In the genomic region with DNA sequence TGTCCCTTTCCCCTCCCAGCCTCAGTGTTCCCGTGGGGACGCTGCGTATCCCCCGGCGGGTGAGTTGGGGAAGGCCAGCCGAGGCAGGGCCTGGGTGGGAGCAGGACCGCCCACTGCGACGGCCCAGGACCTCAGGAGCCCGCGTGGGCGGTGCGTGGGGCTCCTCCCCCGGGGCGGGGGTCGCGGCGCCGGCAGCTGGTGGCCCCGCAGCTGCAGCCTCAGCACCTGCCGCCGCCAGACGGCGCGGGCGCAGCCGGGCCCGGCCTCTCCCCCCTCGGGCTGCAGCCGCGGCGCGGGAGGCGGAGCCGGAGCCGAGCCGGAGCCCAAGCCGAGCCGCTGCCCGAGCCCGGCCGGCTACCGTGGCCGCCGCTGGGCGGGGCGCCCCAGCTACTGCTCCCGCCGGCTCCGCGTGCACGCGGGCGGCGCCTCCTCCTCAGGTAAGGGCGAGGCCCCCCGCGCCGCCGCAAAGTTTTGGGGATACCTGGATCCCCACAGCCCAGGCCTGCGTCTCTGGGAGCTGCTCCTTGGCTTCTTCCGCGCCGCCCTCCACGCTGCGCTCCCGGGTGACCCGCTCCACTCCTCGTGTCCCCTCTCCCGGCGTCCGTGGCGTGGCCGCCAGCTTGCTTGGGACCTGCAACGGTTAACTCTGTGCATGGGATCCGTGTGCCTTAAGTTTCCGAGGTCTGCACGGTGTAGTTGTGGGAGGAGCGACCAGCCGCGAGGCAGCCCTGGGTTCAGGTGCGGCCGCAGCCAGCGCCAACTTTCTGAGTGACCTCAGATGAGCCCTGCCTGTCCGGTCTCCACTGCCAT, we compare ENCODE assay signal across 7 mouse cellular contexts. TPM values are rescaled to one million over a fixed set of nuclear protein-coding genes. Genes with fewer than 3 reads are reported as not detected.
DNase-seq lines count a peak whose midpoint lies in the region; TF ChIP-seq lines count a peak whose summit lies in the region.

A gene (plus strand): TSS at position 355 of the 810 bp plus-strand sequence.

- no peak within 1 kb of the TSS for H3K27ac ChIP-seq in bone marrow macrophage, adult 2 months (ENCODE audit: insufficient read depth, low read depth, low read length)
- peak within 1 kb of the TSS; percentile 59 for H3K27ac ChIP-seq in limb, embryonic 10.5 days
- H3K27ac ChIP-seq in midbrain, embryonic 10.5 days (replicated peaks) = peak within 1 kb of the TSS; percentile 88

- WGBS in limb, embryonic 10.5 days = 2% methylated on average over 76 of the region's 85 CpGs
- WGBS in midbrain, embryonic 10.5 days = under 1% methylated on average over 64 of the region's 85 CpGs

- no peaks in the 10 kb centered on the region for H3K9me3 ChIP-seq in limb, embryonic 10.5 days (replicated peaks)
- H3K9me3 ChIP-seq in midbrain, embryonic 10.5 days (replicated peaks) = no peaks in the 10 kb centered on the region

- H3K36me3 ChIP-seq in limb, embryonic 10.5 days = no peaks in the 10 kb centered on the region
- no peaks in the 10 kb centered on the region for H3K36me3 ChIP-seq in midbrain, embryonic 10.5 days

- no peak for TF ChIP-seq POLR2A in bone marrow macrophage, adult 2 months (IDR thresholded peaks at IDR 0.05; ENCODE audit: borderline replicate concordance, low read depth, low read length)

- no peak for TF ChIP-seq CTCF in bone marrow macrophage, adult 2 months (IDR thresholded peaks at IDR 0.05; ENCODE audit: low read depth, low read length)

- 0 out of 2 replicates have a peak, but pooled peaks cover 2% of the 10 kb centered on the region for H3K4me1 ChIP-seq in bone marrow macrophage, adult 2 months (ENCODE audit: control insufficient read depth, insufficient read depth, low read length)
- peaks cover 14% of the 10 kb centered on the region for H3K4me1 ChIP-seq in limb, embryonic 10.5 days
- H3K4me1 ChIP-seq in midbrain, embryonic 10.5 days = peaks cover 19% of the 10 kb centered on the region

- peak; percentile 62 for DNase-seq in embryo, embryonic 9.5 days (ENCODE audit: extremely low spot score)
- peak; percentile 94 for DNase-seq in heart, adult 11 months
- DNase-seq in kidney, adult 11 months = peak; percentile 44
- DNase-seq in limb, embryonic 10.5 days (ENCODE audit: low spot score) = peak; percentile 75
- DNase-seq in midbrain, embryonic 10.5 days (ENCODE audit: low spot score) = peak; percentile 69
- DNase-seq in spleen, postnatal 10 days (ENCODE audit: low spot score in 2 of 2) = peak; percentile 8 to 34

- peak within 1 kb of the TSS; percentile 64 for H3K4me3 ChIP-seq in bone marrow macrophage, adult 2 months (ENCODE audit: insufficient read depth, low read length)
- H3K4me3 ChIP-seq in limb, embryonic 10.5 days = peak within 1 kb of the TSS; percentile 61
- H3K4me3 ChIP-seq in midbrain, embryonic 10.5 days = peak within 1 kb of the TSS; percentile 76

- peaks cover 73% of the 10 kb centered on the region for H3K27me3 ChIP-seq in limb, embryonic 10.5 days (ENCODE audit: low read depth, poor library complexity, severe bottlenecking)
- H3K27me3 ChIP-seq in midbrain, embryonic 10.5 days (ENCODE audit: low read depth, poor library complexity, severe bottlenecking) = peaks cover 56% of the 10 kb centered on the region

RNA-seq across cellular contexts. Expression of the gene that starts here (rescaled TPM):
- polyA plus RNA-seq in bone marrow macrophage, adult 2 months (2012; ENCODE audit: insufficient read depth, insufficient read length, missing spikeins) = not detected in 2 replicates
- 0.45 and 1.2 TPM in 2 replicates for polyA plus RNA-seq in limb, embryonic 10.5 days (2016; fragmentation: Nextera tagmentation; extraction: Ambion mirVana)
- polyA plus RNA-seq in midbrain, embryonic 10.5 days (2016; fragmentation: Nextera tagmentation; extraction: Ambion mirVana) = 0.90 and 1.5 TPM in 2 replicates

Comparison
In these comparisons a context has a peak if more than half of its experiments do, and no peak if none do; other contexts are left out.
1. DNase-seq: peak in every context shown above with its lines; median percentile 94 in heart, adult 11 months; 75 in limb, embryonic 10.5 days; 69 in midbrain, embryonic 10.5 days; 62 in embryo, embryonic 9.5 days; 44 in kidney, adult 11 months; 21 in spleen, postnatal 10 days.